Mouse (Mus musculus): ENCODE results near the gene Gm11011.

GRCm38 (mm10) chr2:169606901-169607678 lies 19.5 kb upstream of the Gm11011 start:
- TF ChIP-seq CTCF (IDR thresholded peaks at IDR 0.05; ENCODE audit: borderline replicate concordance, insufficient read depth, low read length) (no peak), POLR2A (IDR thresholded peaks at IDR 0.05; ENCODE audit: low read depth, low read length) (no peak)

All from embryonic fibroblast, embryonic 13.5 days (primary cell).